Mouse (Mus musculus): ENCODE data around the gene Zfp384. TPM values are rescaled to one million over a fixed set of nuclear protein-coding genes. Genes with fewer than 3 reads are reported as not detected.
"Not testable (repeated sequence)": the region's sequence is repeated elsewhere in the genome, so short reads cannot be mapped to it uniquely, and the experiment has no call there.

The Zfp384 gene
- polyA plus RNA-seq, 1 experiment from 2014 or later = 13.7 TPM

- Histone ChIP-seq H3K36me3 (ENCODE audit: insufficient read depth, low read length) (peaks cover 10% of the 10 kb centered on the region), H3K27me3 (ENCODE audit: insufficient read depth, low read length) (no peaks in the 10 kb centered on the region), H3K4me3 (ENCODE audit: low read length) (peak overlapping the region; percentile 74), H3K27ac (ENCODE audit: low read length) (peak overlapping the region; percentile 99), H3K9me3 (ENCODE audit: low read length) (no peaks in the 10 kb centered on the region), H3K4me1 (ENCODE audit: insufficient read depth, low read length) (peaks cover 19% of the 10 kb centered on the region), H3K9ac (replicated peaks; ENCODE audit: low read length) (peak overlapping the region; percentile 99), H3K4me2 (replicated peaks; ENCODE audit: low read depth, low read length) (peak overlapping the region; percentile 70)
- WGBS = under 1% methylated on average over 29 of the region's 34 CpGs
- peak; percentile 99 for ATAC-seq (ENCODE audit: low FRiP score, low TSS enrichment)
Observed at GRCm38 (mm10) chr6:125008586-125009128, 288 bp upstream of the Zfp384 start.

DNA sequence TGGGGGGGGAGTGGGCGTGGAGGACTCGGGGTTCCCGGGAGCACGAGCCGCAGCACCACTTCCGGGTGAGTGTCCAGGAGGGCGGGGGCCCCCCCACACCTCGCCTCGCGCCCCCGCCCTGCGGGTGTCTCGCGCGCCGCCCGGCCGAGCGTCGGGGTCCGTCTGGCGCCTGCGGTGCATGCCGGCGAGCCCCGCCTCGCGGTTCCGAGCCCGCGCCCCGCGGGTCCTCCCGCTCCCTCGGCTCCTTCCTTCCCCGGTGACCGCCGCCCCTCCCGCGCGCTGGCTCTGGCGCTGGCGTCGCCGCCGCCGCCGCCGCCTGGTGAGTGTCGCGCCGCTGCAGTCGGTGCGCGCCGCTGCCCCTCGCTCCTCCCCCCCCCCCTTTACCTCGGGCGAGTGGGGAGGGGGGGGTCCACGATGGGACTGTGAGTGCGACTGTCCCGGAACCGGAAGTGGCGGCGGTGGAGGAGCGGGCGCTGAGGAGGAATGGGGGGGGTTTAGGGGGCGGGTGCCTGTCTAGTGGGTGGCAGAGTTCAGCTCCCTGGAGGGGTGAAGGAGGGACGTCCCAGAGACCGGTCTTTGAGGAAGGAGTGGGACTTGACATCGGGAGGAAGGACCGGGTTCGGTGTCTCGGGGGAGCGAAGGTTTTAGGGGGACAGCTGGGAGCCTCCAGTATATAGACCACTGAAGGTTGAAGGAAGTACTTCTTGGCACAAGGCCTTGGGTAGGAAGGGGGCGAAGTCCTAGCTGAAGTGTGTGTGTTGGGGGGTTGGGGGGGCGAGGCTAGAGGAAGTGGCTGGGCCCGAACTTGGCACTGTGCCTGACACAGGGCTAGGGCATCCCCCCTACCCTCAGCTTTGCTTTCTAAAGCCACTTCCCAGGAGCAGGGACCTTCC is 482 bp downstream of the Zfp384 start:
- no peaks in the 10 kb centered on the region for H3K9me3 ChIP-seq (ENCODE audit: low read length)
- H3K27ac ChIP-seq (ENCODE audit: low read length) = peak overlapping the region; percentile 99
- H3K9ac ChIP-seq (replicated peaks; ENCODE audit: low read length) = peak overlapping the region; percentile 99
- H3K4me1 ChIP-seq (ENCODE audit: insufficient read depth, low read length) = peaks cover 19% of the 10 kb centered on the region
- ATAC-seq (ENCODE audit: low FRiP score, low TSS enrichment) = peak; percentile 85
- peaks cover 10% of the 10 kb centered on the region for H3K36me3 ChIP-seq (ENCODE audit: insufficient read depth, low read length)
- peak overlapping the region; percentile 74 for H3K4me3 ChIP-seq (ENCODE audit: low read length)
- WGBS = under 1% methylated on average over 52 of the region's 78 CpGs
- H3K27me3 ChIP-seq (ENCODE audit: insufficient read depth, low read length) = no peaks in the 10 kb centered on the region
- peak overlapping the region; percentile 61 for H3K4me2 ChIP-seq (replicated peaks; ENCODE audit: low read depth, low read length)

- H3K27ac ChIP-seq (ENCODE audit: low read length) = no peak overlapping the region
- H3K27me3 ChIP-seq (ENCODE audit: insufficient read depth, low read length) = no peaks in the 10 kb centered on the region
- no peak overlapping the region for H3K9ac ChIP-seq (replicated peaks; ENCODE audit: low read length)
- H3K9me3 ChIP-seq (ENCODE audit: low read length) = no peaks in the 10 kb centered on the region
- 89% methylated on average over 3 of the region's 3 CpGs for WGBS
- peaks cover 40% of the 10 kb centered on the region for H3K36me3 ChIP-seq (ENCODE audit: insufficient read depth, low read length)
- H3K4me2 ChIP-seq (replicated peaks; ENCODE audit: low read depth, low read length) = no peak overlapping the region
- H3K4me1 ChIP-seq (ENCODE audit: insufficient read depth, low read length) = no peaks in the 10 kb centered on the region
- no peak for ATAC-seq (ENCODE audit: low FRiP score, low TSS enrichment)
- no peak overlapping the region for H3K4me3 ChIP-seq (ENCODE audit: low read length)
Observed at GRCm38 (mm10) chr6:125017682-125018081, 8.7 kb downstream of the Zfp384 start.

DNA sequence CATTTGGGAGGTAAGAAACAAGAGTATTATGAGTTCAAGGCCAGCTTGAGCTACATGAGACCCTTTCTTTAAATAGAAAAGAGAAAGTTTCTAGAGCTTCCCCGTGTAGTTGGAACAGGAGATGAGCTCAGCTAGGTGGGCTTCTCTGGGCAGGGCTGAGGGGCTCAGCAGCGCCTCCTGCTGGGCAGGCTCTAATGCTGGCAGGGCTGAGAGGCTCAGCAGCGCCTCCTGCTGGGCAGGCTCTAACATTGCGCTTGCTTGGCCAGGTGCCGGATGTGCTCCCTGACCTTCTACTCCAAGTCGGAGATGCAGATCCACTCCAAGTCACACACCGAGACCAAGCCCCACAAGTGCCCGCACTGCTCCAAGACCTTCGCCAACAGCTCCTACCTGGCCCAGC is 21.6 kb downstream of the Zfp384 start:
- H3K4me1 ChIP-seq (ENCODE audit: insufficient read depth, low read length); H3K27ac ChIP-seq (ENCODE audit: low read length); H3K9ac ChIP-seq (replicated peaks; ENCODE audit: low read length); ATAC-seq (ENCODE audit: low FRiP score, low TSS enrichment); H3K4me3 ChIP-seq (ENCODE audit: low read length); H3K9me3 ChIP-seq (ENCODE audit: low read length); H3K4me2 ChIP-seq (replicated peaks; ENCODE audit: low read depth, low read length); H3K27me3 ChIP-seq (ENCODE audit: insufficient read depth, low read length): not testable (repeated sequence)
- WGBS = 33% methylated on average over 7 of the region's 9 CpGs
- peaks cover 50% of the 10 kb centered on the region for H3K36me3 ChIP-seq (ENCODE audit: insufficient read depth, low read length)

DNA sequence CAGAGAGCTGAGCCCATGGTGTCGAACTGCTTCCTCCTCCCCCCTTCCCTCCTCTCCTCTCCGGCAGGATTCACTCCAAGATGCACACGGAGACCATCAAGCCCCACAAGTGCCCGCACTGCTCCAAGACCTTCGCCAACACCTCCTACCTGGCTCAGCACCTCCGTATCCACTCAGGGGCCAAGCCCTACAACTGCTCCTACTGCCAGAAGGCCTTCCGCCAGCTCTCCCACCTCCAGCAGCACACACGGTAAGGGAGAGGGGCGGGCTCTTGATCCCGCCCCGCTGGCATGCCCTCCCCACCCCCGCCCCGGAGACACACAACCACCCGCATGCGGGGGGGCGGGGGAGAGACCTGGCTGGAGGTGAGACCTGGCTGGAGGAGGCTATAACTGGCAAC is 22.7 kb downstream of the Zfp384 start:
- Histone ChIP-seq H3K36me3 (ENCODE audit: insufficient read depth, low read length) (peaks cover 57% of the 10 kb centered on the region), H3K27ac (ENCODE audit: low read length) (no peak overlapping the region), H3K9me3 (ENCODE audit: low read length) (no peaks in the 10 kb centered on the region), H3K4me1 (ENCODE audit: insufficient read depth, low read length) (no peaks in the 10 kb centered on the region), H3K27me3 (ENCODE audit: insufficient read depth, low read length) (no peaks in the 10 kb centered on the region), H3K4me2 (replicated peaks; ENCODE audit: low read depth, low read length) (no peak overlapping the region), H3K9ac (replicated peaks; ENCODE audit: low read length) (no peak overlapping the region), H3K4me3 (ENCODE audit: low read length) (no peak overlapping the region)
- 0 out of 2 replicates have a peak, but pooled peaks have one; percentile 23 for ATAC-seq (ENCODE audit: low FRiP score, low TSS enrichment)
- 84% methylated on average over 16 of the region's 16 CpGs for WGBS

GRCm38 (mm10) chr6:125038666-125039065 is 29.7 kb downstream of the Zfp384 start:
- Histone ChIP-seq H3K4me2 (replicated peaks; ENCODE audit: low read depth, low read length) (peak overlapping the region; percentile 58), H3K4me3 (ENCODE audit: low read length) (peak overlapping the region; percentile 66), H3K9me3 (ENCODE audit: low read length) (no peaks in the 10 kb centered on the region), H3K9ac (replicated peaks; ENCODE audit: low read length) (peak overlapping the region; percentile 53), H3K36me3 (ENCODE audit: insufficient read depth, low read length) (peaks cover 40% of the 10 kb centered on the region), H3K27me3 (ENCODE audit: insufficient read depth, low read length) (no peaks in the 10 kb centered on the region), H3K4me1 (ENCODE audit: insufficient read depth, low read length) (peaks cover 9% of the 10 kb centered on the region), H3K27ac (ENCODE audit: low read length) (peak overlapping the region; percentile 84)
- WGBS = 96% methylated on average over 4 of the region's 4 CpGs
- ATAC-seq (ENCODE audit: low FRiP score, low TSS enrichment) = no peak

DNA sequence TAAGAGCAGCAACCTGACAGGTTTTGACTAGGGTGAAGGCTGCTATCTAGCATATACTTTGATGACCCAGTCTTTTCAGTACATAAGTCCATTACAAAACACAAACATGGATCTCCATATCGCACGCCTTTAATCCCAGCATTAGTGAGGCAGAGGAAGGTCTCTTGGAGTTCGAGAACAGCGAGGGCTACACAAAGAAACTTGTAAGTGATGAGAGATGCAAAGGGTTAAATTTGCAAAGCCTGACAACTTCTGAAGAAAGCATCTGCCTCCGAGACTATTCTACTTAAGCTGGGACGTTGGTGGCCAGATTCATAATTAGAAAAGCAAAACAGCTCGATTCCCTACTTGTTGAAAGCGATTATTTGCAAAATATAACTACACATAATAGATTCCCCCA is 30.2 kb downstream of the Zfp384 start:
- Histone ChIP-seq H3K9ac (replicated peaks; ENCODE audit: low read length) (peak overlapping the region; percentile 53), H3K9me3 (ENCODE audit: low read length) (no peaks in the 10 kb centered on the region), H3K27ac (ENCODE audit: low read length) (peak overlapping the region; percentile 84), H3K36me3 (ENCODE audit: insufficient read depth, low read length) (peaks cover 40% of the 10 kb centered on the region), H3K4me3 (ENCODE audit: low read length) (peak overlapping the region; percentile 66), H3K4me2 (replicated peaks; ENCODE audit: low read depth, low read length) (peak overlapping the region; percentile 58), H3K27me3 (ENCODE audit: insufficient read depth, low read length) (no peaks in the 10 kb centered on the region), H3K4me1 (ENCODE audit: insufficient read depth, low read length) (peaks cover 9% of the 10 kb centered on the region)
- peak; percentile 7; the same call in 1 of the 2 replicates for ATAC-seq (ENCODE audit: low FRiP score, low TSS enrichment)
- WGBS = 8% methylated on average over 8 of the region's 8 CpGs

DNA sequence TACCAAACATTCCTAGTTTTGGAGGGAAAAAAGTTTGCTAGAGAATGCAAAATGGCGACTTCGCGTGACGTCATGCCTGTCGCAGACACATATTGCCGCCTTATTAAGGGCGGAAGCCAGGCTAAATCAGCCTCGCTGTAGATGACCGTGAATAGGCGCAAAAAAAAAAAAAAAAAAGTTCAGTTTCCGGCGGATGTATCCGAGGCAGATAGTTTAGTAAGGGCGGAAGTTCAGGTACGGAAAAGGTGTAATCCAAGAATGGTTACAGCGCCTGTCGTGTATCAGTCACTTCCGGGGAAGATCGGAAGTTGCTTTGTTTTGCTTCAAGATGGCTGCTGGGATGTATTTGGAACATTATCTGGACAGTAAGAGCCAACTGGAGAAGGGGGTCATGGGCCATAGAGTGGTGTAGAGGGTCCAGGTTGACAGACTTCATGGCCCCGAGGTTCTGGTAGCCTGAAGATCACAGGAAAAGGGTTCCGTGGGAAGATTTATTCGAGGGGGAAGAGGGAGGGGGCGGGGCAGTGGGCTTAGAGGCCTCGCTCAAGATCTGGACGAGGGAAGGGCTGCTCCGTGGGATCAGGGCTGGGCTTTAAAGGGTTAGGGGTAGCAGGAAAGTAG is 30.7 kb downstream of the Zfp384 start, which contains the start of gene Ing4:
Ing4 (plus strand) TSS at position 228 of the 621 bp plus-strand sequence.
- Histone ChIP-seq H3K36me3 (ENCODE audit: insufficient read depth, low read length) (peaks cover 44% of the 10 kb centered on the region), H3K4me1 (ENCODE audit: insufficient read depth, low read length) (peaks cover 9% of the 10 kb centered on the region), H3K9ac (replicated peaks; ENCODE audit: low read length) (peak within 1 kb of the TSS; percentile 75), H3K4me2 (replicated peaks; ENCODE audit: low read depth, low read length) (peak within 1 kb of the TSS; percentile 81), H3K27me3 (ENCODE audit: insufficient read depth, low read length) (no peaks in the 10 kb centered on the region), H3K4me3 (ENCODE audit: low read length) (peak within 1 kb of the TSS; percentile 66), H3K27ac (ENCODE audit: low read length) (peak within 1 kb of the TSS; percentile 84), H3K9me3 (ENCODE audit: low read length) (no peaks in the 10 kb centered on the region)
- under 1% methylated on average over 26 of the region's 26 CpGs for WGBS
- ATAC-seq (ENCODE audit: low FRiP score, low TSS enrichment) = peak; percentile 97

DNA sequence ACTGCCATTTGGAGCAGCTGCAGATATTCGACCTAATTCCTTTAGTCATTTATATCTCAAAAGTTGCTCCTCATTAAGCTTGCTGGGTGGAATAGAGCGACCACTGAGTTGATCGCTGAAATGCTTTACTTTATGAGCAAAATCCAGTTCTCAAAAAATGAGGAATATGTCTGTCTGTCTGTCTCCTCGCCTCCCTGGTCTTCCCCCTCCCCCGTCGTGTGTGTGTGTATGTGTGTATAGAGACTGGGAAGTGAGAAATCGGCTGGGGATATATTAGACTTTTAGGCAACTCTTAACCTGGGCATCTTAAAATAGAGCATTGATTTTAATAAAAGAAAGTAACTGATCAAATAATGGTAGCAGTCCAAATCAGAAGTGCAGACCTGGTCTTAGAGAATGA is 31.3 kb downstream of the Zfp384 start:
- Histone ChIP-seq H3K4me2 (replicated peaks; ENCODE audit: low read depth, low read length) (peak overlapping the region; percentile 81), H3K4me3 (ENCODE audit: low read length) (peak overlapping the region; percentile 66), H3K27me3 (ENCODE audit: insufficient read depth, low read length) (no peaks in the 10 kb centered on the region), H3K27ac (ENCODE audit: low read length) (peak overlapping the region; percentile 69), H3K36me3 (ENCODE audit: insufficient read depth, low read length) (peaks cover 44% of the 10 kb centered on the region), H3K9me3 (ENCODE audit: low read length) (no peaks in the 10 kb centered on the region), H3K4me1 (ENCODE audit: insufficient read depth, low read length) (peaks cover 9% of the 10 kb centered on the region), H3K9ac (replicated peaks; ENCODE audit: low read length) (peak overlapping the region; percentile 75)
- WGBS = 17% methylated on average over 7 of the region's 7 CpGs
- no peak for ATAC-seq (ENCODE audit: low FRiP score, low TSS enrichment)

All from kidney, embryonic 16.5 days (tissue).